Mouse (Mus musculus) mature B cell (primary cell): ENCODE measurements around the gene Larp4.
"Not testable (repeated sequence)": the region's sequence is repeated elsewhere in the genome, so short reads cannot be mapped to it uniquely, and the experiment has no call there.

ENCODE experiments used
- in situ Hi-C: fragments of 300-500 bp; cut with MboI; formaldehyde crosslinking; loops from 2 replicates; pipeline ENCODE4 v1.14.3; 2019

Gene Larp4

DNA sequence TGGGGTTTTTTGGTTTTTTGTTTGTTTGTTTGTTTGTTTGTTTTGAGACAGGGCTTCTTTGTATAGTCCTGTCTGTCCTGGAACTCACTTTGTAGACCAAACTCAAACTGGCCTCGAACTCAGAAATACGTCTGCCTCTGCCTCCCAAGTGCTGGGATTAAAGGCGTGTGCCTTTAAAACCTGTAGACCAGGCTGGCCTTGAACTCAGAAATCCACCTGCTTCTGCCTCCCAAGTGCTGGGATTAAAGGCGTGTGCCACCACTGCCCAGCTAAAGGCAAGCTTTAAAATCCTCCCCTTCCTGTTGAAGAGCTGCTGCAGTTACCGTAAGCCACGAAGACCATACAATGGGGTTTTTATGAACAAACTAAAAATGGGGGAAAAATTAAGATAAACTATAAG, at the start of gene Larp4:
Larp4 (plus strand) TSS at position 301 of the 400 bp plus-strand sequence.
- in situ Hi-C loops: not testable (repeated sequence)

DNA sequence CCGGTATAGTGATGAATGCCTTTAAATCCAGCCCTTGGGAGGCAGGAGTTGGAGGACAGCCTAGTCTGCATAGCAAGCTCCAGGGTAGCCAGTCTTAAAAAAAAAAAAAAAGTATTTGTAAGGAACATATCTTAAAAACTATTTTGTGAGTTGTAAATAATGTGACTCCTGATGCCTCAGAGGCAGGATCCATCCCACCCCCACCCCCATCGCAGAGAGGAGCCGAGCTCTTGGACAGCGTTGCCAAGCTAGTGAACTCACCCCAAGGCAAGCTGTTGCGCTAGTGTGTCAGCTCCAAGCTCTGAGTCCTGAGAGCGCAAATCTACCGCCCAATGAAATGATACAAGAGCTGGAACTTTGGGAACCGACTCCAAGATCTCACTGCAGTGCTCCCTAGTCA, 38.6 kb upstream of the Larp4 start:
- in situ Hi-C loops: no loop called here

DNA sequence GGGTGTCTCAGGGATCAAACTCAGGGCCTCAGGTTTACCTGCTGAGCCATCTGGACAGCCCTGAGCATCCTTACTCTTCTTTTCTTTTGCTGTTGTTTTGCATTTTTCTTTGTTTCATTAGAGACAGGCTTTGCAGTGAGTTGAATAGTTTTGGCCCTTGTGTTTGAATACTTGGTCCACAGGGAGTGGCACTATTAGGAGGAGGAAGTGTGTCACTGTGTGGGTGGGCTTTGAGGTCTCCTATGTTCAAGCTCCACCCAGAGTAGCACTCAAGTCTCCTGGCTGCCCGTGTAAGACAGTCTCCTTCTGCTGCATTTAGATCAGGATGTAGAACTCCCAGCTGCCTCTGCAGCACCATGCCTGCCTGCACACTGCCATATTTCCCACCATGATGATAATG, 35.4 kb upstream of the Larp4 start:
- in situ Hi-C loops: no loop called here

DNA sequence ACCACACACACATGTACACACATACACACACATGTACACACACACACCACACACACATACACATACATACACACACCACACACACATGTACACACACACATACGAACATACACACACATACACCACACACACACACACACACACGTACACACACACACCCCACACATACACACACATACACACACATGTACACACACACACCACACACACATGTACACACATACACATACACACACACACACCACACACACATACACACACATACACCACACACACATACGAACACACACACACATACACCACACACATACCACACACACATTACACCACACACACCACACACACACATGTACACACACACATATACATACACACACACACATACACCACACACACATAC, 33.2 kb upstream of the Larp4 start:
- in situ Hi-C loops: no loop called here

DNA sequence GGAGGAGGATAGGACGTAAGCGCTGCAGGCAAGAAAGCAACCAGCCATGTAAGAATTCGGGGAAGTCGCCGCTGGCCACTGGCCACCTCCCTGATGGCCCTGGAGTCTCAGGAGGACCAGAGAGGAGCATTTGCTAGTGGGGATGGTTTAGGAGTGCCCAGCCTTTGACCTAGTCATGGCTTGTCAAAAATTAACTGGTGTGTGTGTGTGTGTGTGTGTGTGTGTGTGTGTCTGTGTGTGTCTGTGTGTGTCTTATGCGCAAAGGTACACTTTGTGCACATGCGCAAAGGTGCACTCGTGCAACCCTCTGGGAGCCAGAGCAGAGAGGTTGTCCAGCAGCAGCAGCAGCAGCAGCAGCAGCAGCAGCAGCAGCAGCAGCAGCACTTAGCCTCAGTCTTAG, 32.0 kb upstream of the Larp4 start:
- in situ Hi-C loops: no loop called here

DNA sequence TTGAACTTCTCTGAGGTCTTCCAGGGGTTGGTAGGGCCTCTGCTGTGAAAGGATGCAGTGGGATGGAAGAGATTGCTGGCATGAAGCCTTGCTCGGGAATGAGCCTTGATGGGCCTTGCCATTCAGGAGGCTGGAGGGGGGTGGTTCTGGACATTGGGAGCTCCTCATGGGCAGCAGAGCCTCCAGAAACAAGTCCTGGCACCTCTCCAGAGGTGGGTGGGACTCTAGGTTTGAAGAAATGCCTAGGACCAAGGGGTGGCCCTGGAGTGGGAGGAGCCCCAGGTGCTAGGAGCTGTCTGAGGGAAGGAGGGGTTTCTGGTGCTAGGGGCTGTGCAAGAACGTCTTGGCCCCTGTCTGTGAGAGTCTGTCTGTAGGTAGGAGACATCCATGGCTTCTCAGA, 29.4 kb upstream of the Larp4 start:
- in situ Hi-C loops: no loop called here

DNA sequence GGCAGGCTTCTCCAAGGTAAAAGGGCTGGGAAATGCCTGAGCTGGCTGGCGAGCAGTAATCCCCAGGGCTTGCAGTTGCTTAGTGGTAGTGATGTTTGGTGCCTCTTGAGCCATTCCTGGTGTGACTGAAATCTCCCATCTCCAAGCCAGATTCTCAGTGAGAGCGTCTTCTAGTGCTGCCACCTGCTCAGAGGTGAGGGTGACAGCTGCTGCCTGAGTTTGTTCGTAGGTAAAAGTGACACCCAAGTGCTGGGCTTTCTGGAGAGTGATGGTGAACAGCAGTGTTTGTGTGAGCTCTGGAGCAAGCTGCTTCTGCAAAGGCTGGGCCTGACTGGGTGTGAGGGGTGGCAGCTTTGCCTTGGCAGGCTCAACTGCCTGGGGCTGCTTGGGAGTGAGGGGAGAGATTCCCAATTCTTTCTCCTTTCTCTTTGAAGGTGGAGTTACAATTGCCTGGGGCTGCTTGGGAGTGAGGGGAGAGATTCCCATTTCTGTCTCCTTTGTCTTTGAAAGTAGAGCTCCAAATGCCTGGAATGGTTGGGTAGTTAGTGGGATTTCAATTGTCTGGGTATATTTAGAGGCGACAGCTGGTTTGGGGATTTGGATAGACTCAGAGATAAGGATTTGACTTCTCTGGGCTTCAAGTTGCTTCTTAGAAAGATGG, 28.8 kb upstream of the Larp4 start:
- in situ Hi-C loops: no loop called here

DNA sequence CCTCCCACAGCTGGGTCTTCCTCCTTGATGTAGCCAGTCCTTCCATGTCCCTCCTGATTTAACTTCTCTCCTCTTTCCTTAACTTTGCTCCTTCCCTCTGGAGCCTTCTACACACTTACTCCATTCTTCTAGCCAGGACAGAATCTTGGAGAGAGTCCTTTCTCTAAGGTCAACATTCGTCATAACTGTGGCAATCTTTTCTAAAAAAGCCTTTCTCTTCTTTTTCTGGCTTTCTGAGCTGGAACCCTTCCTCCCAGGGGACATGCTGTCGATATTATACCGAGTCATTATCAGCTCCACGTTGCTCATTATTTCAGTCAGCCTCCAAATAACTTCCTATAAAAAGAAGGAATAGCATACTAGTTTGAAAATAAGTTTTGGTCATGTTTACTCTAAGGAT, 14.5 kb upstream of the Larp4 start:
- in situ Hi-C loops: no loop called here

DNA sequence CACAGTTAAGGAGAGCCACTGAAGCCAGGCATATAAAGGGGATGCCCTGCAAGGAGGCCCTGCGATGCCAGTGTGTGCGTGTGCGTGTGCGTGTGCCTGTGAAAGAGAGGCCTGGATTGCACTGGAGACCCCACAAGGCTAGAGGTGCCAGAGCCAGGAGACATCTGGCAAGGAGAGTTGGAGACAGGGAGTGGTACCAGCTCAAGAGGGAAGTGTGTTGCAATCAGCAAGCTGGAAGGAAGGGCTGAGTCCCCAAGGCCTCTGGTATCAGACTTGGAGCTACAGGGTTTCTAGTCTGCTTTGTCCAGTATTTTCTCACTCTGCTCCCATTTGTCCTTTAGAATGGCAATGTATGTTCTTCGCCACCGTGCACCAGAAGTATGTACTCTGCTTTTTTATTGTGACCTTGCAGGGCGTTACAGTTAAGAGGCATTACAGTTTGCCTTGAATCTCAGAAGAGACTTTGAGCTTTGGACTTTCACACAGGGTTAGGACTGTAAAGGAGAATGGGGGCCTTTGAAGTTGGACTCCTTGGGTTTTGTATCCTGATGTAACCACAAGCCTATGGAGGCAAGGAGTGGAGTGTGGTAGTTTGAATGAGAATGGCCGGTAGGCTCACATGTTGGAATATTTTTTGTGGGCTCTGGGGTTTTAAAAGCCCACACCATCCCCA, 4.6 kb upstream of the Larp4 start:
- in situ Hi-C loops: no loop called here

DNA sequence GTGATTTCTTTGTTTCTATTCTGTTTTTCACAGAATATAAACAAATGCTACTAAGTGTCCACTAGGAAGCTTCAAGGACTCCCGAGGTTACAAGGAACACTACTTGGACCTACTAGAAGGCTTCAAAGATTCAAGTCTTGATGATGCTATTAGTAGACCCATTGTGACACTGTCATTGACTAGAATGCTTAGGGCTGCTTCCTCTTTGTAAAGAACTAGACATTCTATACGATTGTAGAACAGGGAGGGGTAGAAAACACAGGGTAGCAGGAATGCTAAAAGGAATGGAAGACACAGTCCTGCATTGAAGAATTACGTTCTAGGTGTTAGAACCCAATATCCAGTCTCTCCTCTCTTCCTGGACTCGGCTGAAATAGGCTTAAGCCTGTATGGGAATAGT, 2.9 kb upstream of the Larp4 start, which contains the start of gene Fam186a:
Fam186a (minus strand) TSS at position 101 of the 400 bp plus-strand sequence.
- in situ Hi-C loops: no loop called here

DNA sequence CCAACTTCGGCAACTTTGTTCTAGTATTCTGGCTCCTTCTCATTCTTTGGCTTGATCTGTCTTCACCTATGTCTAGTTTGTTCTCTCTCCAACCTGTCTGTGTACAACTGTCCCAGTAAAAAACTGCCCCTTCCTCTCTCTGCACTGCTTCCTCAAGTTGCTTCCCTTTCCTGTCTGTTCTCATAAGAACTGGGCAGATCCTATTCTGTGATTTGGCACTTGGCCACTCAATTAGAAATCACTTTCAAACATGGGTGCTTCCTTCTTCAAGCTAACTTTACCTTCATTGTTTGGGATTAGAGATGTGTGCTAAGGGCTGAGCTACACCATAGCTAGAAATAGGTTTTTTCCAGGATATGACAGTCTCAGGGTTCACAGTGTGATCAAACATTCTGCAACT, 741 bp downstream of the Larp4 start:
- in situ Hi-C loops: no loop called here

DNA sequence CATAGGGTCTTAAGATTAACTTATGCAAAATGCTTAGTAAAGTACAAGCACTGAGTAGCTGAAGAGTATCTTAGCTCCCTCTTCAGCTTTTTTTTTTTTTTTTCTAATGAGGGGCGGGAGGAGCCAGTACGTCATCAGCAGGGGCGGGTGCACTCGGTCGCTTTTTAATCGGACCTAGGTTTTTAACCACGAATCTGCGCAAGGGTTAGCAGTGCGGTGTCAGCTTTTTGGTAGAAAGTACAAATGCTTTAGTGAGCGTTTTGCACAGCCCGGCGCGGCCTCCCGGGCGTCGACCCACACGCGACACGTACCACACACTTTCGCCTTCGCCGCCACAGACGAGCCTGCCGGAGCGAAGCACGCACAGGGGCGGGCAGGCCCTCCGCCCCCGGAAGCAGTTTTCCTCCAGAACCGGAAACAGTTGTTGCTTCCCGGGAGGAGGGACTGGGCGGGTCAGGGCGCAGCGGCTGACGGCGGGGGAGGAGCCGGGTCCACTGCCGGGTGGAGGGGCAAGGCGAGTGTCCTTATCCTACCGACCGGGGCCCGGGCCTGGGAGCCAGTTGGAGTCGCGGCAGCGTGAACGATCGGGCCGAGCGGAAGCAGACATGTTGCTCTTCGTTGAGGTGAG, 2.6 kb downstream of the Larp4 start:
- in situ Hi-C loops: no loop called here

DNA sequence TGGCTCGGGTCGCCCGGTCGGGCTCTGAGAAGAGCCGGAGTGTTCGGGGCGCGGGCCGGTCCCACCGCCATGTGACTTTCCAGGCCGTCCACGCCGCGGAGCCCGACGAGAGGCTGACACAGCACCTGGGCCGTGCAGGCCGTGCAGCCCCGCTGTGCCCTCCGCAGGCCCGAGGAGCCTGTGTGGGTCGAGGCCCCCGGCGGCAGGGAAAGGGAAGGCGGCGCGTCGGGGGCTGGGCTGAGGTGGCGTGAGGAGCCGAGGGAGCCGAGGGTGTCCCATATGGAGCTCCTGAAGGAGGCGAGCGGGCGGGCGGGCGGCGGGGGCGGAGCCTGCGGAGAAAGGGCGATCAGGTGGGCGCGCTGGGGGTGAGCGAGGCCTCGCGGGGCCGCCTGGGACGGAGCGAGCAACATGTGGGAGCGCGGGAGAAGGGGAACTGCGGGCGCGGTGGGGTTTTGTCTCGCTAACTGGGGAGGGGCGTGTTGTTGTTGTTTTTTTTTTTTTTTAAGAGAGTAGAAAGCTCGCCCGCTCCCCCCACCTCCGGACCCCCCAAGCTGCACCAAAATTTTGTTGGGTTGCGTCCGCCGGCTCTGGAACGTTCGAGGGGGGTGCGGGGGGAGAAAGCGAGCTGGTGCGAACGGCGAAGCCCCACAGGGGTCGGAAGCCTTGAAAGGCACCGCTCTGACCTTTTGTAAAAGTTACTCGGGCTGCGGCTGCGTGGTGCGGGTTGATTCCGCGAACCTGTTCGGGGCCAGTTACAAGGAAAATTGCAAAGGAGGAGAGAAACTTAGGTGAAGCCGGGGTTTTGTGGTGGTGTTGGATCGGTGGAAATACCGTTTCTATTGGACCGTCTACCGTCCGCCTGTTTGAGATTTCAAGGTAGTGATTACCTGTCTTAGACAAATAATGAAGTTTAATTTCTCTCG, 3.4 kb downstream of the Larp4 start:
- in situ Hi-C loops: no loop called here

DNA sequence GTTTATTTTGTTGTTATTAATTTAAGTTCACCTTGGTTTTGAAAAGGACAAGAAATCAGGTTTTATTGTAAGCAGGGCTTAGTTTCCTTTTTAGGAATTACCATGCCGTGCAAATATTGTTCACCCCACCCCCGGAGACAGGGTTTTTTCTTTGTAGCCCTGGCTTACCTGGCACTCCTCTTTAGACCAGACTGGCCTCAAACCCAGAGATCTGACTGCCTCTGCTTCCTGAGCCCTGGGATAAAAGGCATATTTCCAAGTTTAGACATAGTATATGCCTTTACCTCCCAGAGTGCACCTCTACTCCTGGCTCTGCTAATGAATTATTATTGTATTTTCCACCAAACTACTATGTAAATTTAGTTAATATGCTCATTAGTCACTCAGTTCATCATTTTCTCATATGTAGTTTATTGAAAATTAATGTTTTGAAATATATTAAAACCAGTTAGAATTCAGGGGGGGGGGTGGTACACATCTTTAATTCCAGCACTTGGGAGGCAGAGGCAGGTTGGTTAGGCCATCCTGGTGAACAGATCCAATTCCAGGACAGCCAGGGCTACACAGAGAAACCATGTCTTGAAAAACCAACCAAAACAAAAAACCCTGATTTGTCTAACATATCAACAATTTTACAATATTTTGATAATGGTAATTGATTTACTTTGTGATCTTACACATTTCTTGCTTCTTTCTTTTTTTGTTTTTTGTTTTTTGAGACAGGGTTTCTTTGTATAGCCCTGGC, 4.8 kb downstream of the Larp4 start:
- in situ Hi-C loops: no loop called here

DNA sequence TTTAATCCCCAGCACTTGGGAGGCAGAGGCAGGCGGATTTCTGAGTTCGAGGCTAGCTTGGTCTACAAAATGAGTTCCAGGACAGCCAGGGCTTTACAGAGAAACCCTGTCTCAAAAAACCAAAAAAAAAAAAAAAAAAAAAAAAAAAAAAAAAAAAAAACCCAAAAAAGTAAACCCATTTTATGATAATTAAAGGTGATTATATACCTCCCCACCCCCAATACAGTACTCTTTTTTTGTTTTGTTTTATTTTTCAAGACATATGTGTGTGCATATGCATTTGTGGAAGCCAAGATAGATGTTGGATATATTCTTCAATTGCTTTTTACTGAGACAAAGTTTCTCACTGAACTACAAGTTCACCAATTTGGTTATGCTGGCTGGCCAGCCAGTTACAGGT, 6.3 kb downstream of the Larp4 start:
- in situ Hi-C loops: not testable (repeated sequence)

DNA sequence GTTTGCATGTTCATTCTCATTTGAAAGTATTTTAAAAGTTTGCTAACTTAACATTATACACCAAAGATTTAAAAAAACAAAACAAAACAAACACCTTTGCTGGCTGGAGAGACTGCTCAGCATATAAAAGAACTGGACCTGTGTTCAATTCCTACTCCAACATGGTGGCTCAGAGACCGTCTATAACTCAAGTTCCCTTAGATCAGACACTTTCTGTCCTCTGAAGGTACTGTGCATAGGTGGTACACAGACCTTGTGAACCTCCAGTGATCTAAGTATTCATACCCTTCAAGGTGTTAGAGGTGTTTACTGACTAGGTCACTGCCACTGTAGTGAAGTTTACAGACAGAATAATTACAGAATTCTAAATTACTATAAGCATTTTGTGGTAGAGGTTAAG, 9.4 kb downstream of the Larp4 start:
- in situ Hi-C loops: no loop called here

DNA sequence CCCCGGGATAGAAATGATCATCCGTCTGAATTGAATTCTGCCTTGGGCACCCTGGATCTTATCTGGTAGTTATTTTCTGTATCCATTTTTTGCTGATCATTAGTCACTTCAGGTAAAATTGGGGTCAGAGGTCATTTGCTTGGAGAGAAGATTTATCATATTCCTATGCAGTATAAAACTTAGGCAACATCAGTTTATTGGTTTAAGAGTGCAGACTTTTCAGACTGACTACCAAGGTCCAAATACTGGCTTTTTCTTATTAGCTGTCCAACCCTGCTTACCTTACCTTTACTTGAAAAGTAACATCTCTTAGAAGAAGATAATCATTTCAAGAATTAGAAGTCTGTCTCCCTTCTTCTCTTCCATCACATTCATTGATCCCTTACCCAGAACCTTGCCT, 9.8 kb downstream of the Larp4 start:
- in situ Hi-C loops: no loop called here

DNA sequence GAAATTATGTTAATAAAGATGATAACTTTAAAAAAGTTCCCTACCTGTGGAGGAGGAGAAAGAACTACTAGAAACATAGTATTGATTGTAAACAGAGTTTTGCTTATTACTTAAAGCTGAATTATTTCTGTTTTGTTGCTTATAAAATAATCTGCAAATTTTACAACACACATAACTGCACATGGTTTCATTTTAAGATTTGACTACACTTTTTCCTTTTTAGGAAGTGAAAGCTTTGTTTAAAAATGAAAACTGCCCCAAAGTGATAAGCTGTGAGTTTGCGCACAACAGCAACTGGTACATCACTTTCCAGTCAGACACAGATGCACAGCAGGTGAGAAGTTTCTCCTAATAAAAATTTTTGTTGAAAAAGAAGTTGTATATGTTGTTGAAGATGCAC, 23.2 kb downstream of the Larp4 start:
- in situ Hi-C loops: no loop called here

DNA sequence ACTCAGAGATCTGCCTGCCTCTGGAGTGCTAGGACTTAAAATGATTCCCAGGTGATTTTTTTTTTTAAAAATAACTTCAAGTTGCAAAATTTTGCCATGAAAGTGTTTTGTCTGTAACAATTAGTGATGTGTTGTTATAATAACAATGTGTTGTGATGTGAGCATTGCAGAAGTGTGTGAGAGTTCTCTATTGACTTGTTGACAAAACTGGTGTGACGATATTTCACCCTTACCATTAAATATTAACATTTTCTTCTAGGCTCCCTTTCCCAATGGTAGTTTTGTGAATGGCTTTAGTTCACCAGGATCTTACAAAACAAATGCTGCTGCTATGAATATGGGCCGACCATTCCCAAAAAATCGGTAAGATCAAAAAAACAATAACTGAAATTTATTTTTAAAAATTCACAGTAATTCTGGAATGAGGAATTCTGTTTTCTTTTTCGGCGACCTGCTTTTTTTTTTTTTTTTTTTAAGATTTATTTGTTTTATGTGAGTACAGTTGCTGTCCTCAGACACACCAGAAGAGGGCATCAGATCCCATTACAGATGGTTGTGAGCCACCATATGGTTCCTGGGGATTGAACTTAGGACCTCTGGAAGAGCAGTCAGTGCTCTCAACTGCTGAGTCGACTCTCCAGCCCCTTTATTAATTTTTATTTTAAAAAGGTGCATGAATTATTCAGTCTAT, 27.4 kb downstream of the Larp4 start:
- in situ Hi-C loops: no loop called here

DNA sequence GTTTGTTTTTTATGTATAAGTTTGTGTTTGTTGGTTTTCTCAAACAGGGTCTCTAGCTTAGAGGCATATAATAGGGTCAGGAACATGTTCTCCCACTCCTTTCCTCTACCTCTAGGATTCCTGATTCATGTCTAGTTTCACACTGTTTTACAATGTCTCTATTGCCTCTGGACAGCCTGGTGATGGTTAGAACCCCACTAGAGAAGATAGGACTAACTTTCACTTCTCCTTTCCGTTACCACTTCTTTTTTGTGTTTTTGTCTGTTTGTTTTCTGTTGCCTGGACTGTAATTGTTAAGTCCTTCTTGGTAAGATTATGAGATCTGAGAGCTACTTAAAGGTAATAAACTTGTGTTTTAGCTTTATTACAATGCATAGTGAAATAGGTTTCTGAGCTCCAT, 29.5 kb downstream of the Larp4 start:
- in situ Hi-C loops: no loop called here

DNA sequence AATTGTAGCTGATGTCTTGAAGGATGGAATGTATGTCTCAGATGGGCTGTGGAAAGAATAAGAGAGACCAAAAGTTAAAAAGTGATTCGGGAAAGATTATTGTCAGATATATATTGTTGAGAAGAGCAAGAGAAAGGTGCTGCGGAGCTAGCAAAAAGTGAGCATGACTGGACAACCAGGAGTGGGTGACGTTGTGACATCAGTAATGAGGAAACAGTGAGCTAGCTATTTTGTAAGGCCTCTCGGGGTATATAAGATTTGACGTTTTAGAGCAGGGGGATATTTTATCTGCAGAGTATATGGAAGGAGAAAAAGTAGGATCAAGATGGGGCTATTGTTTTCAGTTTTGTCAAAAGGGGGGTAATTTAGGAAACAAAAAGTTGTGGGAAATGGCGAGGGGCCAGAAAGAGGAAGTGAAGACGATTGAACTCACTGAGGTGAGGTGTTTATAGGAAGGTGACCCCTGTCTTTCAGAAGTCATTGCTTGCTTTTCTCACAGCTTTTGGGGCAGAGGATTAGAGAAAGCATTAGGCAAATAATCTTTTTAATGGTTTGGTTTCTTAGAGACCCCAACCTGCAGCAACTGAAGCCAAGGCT, 34.9 kb downstream of the Larp4 start:
- in situ Hi-C loops: no loop called here
